Mouse (Mus musculus) heart, adult 9 months (tissue): Measurements from ENCODE around the gene Klrc2.
"Not testable (repeated sequence)": the region's sequence is repeated elsewhere in the genome, so short reads cannot be mapped to it uniquely, and the experiment has no call there.

ENCODE experiments used
- DNase-seq, 2 experiments: peaks; one replicate each; pipeline ENCODE4 v3.0.0; 2022; ENCODE audit warnings: low spot score in 2 of 2

Klrc2 gene

DNA sequence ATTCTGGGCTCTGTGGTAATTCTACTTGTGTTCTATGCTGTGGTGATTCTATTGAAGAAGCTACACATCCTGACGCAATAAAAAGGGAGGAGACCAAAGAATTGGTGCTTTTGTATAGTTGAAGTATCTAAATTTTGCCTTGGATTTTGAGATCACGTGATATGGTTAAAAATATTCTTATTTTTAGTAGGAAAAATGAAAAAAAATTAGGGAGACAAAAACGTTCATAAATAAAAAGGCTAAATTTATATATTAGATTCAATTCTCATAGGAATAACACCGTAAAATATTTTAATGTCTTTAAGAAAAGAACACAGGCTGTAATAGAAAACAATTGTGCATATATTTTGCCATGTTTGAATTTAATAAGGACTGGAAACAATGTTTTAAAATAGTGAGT is at the start of gene Klrc2:
Gene Klrc2 (minus strand): TSS at position 101 of the 400 bp plus-strand sequence.
- DNase-seq = not testable (repeated sequence)

DNA sequence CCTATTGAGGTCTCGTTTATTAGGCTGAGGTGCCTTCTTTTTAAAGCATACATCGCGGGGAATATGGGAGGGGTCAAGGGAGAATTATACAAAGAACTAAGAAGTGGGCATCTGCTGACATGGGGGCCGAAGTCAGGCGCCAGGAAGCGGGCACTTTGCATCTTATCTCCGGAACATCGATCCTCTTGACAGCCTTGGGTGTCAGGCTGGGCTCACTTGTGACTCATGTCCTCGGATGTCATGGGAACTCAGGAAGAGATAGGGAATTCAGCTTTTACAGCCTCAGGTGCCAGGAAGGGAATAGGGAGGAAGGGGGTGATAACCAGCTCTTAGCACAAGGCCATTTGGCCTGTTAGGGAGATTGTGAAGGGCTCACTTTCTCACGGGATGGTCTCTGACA is 30.9 kb upstream of the Klrc2 start:
- DNase-seq = not testable (repeated sequence)

DNA sequence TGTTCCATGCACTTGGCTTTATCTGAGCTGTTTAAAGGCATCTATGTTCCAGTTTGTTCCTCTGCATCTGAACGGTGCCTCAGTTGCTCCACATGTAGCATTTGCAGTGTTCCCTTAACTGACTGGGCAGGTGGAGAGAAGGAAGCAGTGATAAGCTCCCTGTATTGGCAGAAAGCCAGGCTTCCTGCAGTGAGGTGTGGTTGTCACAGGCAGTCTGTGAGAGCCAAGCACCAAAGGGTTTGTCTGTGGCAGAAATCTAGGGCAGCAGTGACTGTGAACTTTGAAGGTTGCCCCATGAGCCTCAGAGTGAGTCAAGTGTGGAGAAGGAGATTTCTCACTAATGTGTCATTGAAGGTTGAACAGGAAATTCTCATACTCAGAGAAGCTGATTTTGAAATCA is 19.9 kb upstream of the Klrc2 start:
- DNase-seq = no peak

DNA sequence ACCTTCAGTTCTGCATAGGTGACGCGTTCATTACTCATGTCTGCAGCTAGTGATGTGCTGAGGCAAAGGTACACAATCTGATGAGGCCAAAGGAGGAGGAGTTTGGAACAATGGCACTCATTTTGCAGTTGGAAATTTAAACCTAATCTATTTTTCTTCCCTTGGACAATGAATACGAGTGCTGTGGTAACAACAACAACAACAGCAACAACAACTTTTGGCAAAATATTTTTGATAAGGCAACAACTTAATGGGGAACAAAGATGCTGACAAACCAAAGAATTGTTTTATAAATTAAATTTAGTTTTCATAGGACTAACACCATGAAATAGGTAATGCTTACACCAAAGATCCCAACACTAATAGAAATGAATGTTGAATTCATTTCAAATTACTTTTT is 18.4 kb upstream of the Klrc2 start, which contains the start of gene Klrc1:
Gene Klrc1 (minus strand): TSS at position 101 of the 400 bp plus-strand sequence.
- no peak for DNase-seq

DNA sequence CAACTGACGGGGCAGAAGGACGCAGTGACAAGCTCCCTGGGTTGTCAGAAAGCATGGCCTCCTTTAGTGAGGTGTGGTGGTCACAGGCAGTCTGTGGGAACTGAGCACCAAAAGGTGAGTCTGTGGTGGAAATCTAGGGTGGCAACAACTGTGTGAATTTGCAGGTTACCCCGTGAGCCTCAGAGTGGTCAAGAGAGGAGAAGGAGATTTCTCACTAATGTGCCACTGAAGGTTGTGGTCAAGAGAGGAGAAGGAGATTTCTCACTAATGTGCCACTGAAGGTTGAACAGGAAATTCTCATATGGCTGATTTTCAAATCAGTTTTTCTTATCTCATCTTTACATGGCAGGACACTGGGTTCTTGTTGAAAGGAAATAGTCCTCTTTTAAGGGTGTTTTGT is 812 bp upstream of the Klrc2 start:
- DNase-seq = not testable (repeated sequence)

DNA sequence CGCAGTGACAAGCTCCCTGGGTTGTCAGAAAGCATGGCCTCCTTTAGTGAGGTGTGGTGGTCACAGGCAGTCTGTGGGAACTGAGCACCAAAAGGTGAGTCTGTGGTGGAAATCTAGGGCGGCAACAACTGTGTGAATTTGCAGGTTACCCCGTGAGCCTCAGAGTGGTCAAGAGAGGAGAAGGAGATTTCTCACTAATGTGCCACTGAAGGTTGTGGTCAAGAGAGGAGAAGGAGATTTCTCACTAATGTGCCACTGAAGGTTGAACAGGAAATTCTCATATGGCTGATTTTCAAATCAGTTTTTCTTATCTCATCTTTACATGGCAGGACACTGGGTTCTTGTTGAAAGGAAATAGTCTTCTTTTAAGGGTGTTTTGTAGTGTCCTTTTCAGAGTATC is 16.4 kb downstream of the Klrc2 start:
- not testable (repeated sequence) for DNase-seq

DNA sequence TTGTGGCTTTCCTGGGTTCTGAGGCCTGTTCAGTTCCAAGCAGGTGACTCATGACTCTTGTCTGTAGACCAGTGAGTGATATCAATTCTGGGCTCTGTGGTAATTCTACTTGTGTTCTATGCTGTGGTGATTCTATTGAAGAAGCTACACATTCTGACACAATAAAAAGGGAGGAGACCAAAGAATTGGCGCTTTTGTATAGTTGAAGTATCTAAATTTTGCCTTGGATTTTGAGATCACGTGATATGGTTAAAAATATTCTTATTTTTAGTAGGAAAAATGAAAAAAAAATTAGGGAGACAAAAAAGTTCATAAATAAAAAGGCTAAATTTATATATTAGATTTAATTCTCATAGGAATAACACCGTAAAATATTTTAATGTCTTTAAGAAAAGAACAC is 17.3 kb downstream of the Klrc2 start, which contains the start of gene Klrc3:
Gene Klrc3 (minus strand): TSS at position 101 of the 400 bp plus-strand sequence.
- DNase-seq = not testable (repeated sequence)

DNA sequence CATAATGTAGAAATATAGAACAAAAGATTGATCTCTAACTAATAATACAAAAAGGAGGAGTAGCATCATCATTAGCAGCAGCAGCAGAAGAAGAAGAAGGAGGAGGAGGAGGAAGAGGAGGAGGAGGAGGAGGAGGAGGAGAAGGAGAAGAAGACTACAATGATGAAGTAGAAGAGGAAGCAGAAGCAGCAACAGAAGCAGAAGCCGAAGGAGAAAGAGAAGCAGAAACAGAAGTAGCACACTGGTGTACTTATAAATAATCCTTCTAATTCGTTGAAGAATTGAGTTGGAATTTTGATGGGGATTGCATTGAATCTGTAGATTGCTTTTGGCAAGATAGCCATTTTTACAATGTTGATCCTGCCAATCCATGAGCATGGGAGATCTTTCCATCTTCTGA is 29.4 kb downstream of the Klrc2 start:
- DNase-seq = not testable (repeated sequence)

DNA sequence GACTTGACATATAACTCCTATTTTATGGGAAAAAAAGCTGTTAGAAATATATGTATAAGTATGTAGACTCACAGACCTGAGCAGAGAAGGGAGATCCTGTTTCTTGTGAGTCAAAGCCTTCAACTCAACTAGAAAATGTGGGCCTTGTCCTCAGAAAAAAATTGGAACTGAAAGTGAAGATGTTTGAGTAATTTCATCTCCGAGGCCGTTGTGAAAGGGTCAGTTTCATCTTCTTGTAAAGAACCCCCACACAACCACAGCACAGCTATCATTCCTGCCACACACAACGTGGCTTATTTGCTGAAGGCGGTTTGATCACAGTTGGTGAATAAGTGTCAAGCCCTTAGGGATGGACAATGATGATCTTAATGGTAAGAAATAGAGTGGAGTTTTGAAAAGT is 36.8 kb downstream of the Klrc2 start, which contains the start of gene Klrk1:
Gene Klrk1 (minus strand): TSS at position 130 of the 400 bp plus-strand sequence.
- DNase-seq = no peak

DNA sequence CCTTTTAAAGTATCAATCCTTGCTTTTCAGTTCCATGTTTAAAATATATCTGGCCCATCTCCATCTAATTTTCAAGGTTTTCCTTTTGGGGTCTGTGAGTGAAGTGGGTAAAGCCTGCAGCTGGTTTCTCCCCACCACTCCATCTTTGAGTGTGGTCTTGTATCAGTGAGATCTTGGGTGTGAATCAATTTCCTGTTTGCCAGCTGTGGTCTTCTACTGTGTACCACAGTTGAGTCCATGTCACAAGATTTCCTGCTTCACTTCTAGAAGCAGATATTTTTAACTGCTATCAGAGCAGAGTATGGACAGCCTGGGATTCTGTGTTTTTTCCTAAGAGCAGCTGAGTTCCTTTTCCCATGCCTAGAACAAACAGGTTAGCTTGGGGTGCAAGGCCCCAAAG is 52.1 kb downstream of the Klrc2 start:
- DNase-seq = no peak
